Mouse (Mus musculus) kidney, postnatal 36 days (tissue): ENCODE results near the gene Unc13a.
A peak's percentile ranks its signal among the peaks of the same experiment; 100 is the strongest.

ENCODE experiments used
- DNase-seq, 2 experiments: peaks; one replicate each; pipeline ENCODE4 v3.0.0; 2021 to 2022; ENCODE audit warnings: mixed read lengths in 2 of 2

Gene Unc13a

DNA sequence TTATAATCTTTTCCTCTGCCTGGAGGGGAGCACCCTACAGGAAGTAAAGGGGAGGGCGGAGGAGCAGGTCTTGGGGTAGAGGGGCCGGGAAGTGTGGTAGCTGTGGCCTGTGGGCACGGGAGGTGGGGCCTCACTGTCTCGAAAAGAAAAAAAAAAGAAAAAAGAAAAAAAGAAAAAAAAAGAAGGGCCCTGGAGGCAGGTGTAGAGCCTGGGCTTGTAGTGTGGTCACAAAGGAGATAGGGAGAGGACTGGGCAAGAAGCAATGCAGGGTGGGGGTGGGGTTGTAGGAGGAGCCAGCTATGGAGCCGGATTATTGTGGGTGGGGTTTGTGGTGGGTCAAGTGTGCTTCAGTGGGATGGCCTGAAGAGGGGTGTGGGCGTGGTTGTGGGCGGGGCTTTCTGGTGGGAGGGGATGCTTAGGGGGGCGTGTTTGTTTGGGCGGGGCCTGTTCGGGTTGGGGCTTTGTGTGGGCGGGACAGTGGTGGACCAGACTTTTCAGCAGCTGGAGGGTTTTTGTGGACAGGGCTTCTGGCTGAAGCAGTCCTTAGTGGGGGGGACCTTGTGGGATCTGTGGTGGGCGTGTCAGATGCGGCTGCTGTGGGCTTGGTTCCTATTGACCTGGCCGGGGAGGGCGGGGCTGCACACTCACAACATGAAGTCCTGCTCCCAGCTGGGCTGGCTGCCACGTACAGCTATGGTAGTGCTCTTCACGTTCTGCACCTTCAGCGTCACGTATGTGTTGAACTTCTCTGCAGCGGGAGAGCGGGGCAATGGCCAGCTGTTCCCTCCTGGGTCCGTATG lies 6.0 kb downstream of the Unc13a start:
- DNase-seq = peak; percentile 53 to 75

- peak; percentile 81 to 95 for DNase-seq
Observed at GRCm38 (mm10) chr8:71660325-71661120, 11.0 kb downstream of the Unc13a start.

DNA sequence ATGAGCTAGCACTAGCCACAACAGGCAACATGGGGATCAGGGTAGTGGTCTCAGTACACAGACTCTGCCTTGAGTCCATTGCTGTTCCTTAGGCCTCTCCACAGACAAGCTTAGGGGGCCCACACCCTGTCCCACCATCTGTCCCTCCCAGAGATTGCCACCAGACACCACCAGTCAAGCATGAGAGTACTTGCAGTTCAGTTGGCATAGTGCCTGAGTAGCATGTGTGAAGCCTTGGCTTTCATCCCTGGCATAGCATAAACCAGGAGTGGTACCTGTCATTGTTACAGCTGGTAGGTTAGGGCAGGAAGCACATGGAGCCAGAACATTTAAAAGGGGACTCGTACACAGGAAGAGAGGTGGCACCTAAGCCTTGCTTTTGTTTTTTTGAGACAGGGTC lies 11.8 kb downstream of the Unc13a start:
- no peak for DNase-seq

DNA sequence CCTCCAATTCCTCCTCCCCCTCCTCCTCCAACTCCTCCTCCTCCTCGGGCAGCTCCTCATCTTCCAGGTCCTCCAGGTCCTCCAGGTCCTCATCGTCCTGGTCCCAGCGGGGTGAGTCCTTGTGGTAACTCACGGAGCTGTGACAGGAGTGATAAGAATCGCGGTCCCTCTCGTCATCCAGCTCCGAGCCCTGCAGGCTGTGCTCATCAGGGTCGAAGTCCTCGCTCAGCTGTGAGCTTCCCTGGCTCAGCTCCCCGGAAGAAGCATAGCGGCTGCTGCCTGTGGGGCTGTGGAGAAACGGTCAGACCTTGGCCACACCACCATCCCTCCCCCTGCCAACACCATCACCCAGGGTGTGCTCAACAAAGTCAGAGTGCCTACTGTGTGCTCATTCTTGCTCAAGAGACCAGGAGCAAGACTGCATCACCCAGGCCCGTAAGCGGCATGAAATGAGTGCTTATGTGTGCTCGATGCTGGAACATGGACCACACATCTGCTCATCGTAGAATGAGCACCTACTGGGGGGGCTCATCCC lies 13.0 kb downstream of the Unc13a start:
- peak; percentile 30 to 60 for DNase-seq

DNA sequence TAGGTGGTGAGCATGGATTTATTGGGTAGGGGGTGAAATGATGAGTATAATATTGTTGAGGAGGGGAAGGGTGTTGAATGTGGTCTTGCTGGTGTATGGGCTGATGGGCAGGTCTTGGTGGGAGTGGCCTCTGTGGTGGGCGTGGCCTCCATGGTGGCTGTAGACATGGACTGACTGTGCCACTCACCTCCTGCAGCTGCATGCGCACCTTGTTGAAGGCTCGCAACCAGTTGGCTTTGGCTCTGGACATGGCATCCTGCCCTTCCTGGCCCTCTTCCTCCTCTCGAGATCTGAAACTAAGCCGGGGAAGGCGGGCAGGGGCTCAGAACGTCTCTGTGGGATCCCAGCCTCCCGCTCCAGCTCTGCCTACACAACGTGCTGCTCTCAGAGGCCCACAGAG lies 13.7 kb downstream of the Unc13a start:
- DNase-seq = no peak

- DNase-seq = peak in 1 of 2 experiments; percentile 66
Observed at GRCm38 (mm10) chr8:71654600-71654999, 17.0 kb downstream of the Unc13a start.

DNA sequence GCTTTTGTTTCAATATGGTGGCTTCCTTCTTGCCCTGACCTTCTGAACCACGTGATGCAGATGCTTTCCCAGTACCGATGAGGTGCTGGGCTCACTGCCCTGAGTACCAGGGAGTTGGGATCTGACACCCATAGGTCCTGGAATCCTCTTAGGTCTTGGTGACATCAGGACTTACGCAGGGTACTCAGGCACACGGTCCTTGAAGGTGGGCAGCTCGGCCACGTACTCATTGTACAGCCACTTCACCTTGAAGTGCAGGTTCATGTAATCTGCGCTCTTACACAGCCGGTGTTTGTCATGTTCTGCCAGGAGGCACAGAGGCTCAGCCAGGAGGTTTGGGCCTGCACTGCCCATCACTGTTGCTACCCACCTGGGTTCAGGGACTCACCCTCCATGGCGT lies 26.0 kb downstream of the Unc13a start:
- no peak for DNase-seq

DNA sequence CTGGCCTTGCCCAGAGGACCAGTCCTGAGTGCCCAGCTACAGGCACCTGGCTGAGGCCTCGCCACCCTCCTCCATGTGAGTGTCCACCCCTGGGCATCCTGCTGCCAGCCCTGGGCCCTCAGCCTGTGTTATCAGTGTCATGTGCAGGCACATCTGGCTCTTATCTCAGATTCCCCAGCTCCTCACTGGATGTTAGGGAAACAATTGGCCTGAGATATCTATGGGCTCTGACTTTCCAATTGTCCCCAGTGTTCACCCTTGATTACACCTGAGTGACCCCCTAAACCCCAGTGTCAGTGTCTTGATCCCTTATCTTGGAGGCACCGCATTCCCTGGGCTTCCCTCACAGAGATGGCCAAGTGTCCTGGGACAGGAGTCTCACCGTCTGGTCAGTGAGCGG lies 32.2 kb downstream of the Unc13a start:
- DNase-seq = no peak

GRCm38 (mm10) chr8:71638321-71638720 lies 33.2 kb downstream of the Unc13a start:
- no peak for DNase-seq

DNA sequence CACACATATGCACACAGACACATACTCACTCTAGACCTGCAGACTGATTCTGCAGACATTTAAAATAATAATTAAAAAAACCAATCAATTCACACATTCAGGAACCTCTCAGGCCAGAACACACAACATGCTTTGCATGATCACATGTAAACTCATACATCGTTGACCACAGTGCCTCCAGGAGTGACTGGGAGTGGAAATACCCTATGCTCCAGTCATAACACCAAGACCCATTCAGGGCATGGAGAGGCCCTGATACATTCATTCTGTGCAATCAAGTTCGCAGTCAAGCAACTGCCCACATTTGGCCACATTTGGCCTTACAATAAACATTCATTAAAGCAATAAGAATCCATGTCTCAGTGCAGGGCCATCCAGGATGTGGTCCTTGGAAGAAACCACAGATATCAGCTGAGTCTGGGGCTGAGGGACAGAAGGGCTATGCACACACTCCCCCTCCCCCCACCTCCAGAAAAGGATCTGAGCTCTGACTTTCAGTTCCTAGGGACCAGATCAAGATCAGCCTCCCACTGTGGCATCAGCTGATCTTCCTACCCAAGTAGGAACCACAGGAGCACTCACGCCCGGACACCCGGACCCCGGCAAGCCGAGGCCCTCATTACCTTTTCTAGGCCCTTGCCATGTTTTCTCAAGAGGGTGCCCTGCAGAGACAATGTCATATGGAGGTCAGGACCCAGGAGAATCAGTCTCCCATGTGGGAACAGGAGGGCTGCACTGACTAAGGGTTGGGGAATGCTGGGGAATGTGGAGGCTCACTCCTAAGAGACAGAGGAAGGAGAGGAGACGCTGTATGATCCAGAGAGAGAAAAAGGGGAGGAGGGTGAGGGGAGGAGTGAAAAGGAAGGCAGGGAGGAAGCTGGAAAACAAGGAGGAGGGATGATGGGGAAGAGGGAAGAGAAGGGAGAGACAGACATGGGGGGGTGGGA lies 34.1 kb downstream of the Unc13a start:
- no peak for DNase-seq

DNA sequence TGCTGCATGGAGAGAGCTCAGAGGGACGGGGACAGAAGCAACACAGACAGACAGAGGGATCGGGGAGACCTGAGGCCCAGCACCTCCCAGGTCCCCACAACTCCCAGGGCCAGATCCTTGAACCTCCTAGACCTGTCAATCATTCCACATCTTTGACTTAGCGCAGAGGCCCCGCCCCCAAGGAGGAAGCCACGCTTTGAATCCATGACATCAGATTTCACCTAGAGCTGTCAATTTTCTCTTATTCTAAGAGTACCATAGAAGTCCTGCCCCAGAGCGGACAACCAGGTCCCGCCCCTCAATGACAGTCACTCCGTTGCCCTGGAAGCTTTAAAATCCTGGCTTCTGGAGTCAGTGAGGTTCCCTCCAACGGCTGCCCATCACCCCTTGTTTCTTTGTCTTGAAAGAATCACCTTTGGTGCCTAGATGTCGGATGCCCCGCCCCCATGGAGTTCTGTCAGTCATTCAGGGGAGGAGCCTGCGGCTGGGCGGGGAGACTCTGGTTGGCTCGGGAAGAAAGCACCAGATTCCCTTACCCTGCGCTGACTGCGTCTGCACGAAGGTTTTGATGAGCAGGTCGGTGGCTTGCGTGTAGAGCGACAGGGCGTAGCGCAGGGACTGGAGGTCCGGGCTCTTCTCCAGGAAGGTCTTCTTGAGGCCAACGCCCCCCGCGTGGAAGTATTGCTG lies 37.4 kb downstream of the Unc13a start:
- DNase-seq = peak; percentile 67 to 84

GRCm38 (mm10) chr8:71633164-71633563 lies 38.4 kb downstream of the Unc13a start:
- peak; percentile 38 to 78 for DNase-seq

DNA sequence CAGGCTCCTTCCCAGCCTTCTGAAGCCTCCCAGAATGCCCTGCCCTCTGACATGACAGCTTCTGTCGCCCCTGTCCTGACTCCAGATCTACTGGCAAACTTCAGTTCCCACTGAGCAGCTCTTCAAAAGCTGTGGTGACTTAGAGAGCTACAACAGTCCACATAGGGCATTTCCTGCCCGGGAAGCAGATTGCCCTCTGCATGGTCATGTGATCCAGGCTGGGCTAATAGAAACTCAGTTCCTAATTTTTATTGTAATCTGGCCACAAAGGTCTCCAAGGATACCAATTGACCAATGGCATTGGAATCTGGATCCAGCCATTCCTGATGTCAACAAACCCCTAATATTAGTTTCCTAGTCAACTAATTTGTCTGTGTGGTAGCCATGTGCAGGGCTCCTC lies 39.7 kb downstream of the Unc13a start:
- DNase-seq = no peak

- no peak for DNase-seq
Observed at GRCm38 (mm10) chr8:71630761-71631160, 40.8 kb downstream of the Unc13a start.

- DNase-seq = peak; percentile 44 to 76
Observed at GRCm38 (mm10) chr8:71629781-71630212, 41.8 kb downstream of the Unc13a start.

DNA sequence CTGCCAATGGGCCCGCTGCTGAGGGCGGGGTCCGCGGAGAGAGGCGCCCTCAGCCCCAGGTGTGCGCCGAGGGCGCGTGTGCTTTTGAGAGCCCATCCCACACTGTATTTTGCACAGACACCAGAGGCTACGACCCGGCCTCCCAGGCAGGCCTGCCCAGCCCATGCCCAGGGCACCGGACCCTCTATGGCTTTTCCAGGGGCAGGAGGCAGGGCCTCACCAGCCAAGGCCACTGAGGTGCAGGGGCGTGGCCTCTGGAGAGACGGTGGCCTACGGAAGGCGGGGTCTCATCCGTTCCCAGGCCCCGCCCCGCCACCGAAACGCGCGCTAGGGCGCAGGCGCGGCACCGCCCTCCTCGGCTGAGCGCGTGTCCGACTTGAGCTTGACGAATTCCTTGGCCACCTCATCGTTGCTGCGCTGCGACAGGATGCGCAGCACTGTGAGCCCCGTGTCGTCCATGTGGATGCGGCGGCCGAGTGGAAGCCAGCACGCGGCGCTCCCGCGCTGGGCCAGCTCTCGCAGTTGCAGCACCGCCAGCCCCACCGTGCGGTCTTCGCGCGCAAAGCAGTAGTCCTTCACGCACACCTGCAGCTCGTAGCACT lies 42.4 kb downstream of the Unc13a start:
- DNase-seq = peak; percentile 93 to 96

GRCm38 (mm10) chr8:71628396-71629095 lies 43.0 kb downstream of the Unc13a start:
- no peak for DNase-seq

DNA sequence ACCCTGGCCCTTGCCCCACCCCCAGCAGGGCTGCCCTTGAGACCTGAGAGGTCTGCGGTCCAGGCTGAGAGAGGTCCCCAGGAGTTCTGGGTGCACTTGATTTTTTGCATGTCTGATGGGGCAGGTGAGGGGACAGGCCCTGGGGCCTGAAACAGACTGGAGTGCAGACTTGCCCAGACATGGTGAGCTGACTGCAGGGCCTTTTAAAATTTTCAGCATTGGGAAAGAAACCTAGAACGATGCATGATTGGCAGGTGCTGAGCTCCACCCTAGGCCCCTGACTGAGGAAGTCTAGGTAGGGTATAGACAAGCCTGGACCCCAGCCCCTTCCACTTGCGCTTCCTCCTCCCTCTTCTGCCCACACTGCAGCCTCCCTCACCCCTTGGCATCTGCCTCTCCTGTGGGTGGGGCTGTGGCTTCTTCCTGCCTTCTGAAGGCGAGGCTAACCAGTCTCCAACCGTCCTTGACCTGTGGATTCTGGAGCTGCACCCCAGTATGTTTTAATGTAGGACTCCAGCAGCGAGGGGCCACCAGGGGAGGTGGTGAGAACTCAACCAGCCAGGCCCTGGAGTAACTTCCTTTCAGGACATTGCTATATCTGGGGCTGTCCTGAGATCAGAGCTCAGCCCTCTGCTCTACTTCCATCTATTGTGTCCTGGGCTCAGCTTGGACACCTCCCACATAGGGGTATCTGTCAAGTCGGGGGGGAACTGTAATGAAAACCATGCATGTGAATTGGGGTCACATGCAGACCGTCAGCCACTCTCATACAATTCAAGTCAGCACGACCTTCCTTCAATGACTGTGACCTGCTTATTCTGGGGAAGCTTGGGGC lies 44.1 kb downstream of the Unc13a start:
- DNase-seq = peak in 1 of 2 experiments; percentile 20

DNA sequence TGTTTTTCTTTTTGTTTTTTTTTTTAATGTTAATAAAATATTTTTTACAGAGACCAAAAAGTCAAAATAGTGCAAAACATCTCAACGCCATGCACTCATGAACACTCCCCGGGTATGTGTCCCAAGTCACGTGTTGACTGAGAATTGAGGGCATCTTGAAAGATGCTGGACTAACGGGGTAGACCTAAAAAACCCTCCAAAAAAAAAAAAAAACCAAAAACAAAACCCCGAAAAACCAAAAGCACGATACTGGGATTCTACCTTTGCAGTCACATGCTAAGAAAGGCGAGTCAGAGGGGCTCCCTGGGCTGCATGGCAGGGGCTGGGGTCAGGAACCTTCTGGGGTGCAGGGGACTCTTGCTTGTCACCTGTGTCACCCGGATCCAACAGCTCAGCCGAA lies 44.8 kb downstream of the Unc13a start:
- DNase-seq = no peak

DNA sequence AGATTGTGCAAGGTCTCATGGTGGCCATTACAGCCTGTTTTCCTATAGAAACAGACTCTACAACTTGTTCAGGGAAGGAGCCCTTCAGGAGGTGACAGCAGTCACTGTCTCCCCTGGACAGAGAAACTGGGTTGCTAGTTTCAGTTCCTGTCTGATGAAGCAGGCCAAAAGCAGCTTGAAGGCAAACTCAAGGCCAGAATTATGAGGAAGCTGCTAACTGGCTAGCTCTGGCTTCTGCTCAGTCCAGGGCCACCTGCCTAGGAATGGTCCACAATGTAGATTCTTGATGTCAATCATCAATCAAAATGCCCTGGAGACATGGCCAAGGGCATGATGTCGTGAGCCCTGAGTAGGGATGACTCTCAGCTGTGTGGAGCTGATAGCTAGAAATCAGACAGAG lies 46.5 kb downstream of the Unc13a start:
- no peak for DNase-seq
